Mouse (Mus musculus) retina, postnatal 1 day (tissue): Measurements from ENCODE around the gene Gm20388.
A peak's percentile ranks its signal among the peaks of the same experiment; 100 is the strongest.
"Not testable (repeated sequence)": the region's sequence is repeated elsewhere in the genome, so short reads cannot be mapped to it uniquely, and the experiment has no call there.

Experiments
- DNase-seq: peaks from one replicate; pipeline ENCODE4 v3.0.0-alpha.2; 2012

The Gm20388 gene

DNA sequence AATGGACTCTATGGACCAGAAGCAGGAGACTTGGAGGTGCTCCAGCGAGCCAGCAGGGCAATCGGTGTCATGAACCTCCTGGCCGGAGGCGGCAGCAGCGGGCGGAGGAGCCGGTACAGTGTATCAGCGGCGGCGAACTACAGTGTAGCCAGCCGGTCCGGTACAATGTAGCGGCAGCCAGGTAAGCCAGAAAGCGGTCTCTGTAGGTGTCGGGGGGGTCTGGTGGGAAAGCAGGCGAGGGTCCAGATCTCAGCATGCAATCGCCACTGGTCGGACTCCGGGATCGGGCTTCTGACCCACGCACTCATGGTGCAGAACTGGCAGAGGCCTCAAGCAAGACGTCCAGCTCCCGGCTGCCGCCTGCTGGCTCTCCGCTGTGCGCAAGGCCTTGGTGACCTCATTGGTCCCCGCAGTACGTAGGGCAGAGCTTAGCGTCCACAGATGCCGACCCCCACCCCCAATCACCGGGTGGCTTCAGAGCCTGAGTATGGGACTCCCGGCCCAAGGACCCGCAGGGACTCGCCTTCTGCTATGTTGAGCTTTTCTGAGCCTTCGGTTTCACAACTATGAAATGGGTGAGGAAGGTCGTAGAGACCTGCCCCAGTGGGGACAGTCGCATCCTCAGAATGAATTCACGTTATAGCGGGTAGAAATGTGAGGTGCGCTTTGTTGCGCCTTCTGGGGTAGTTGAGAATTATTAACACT lies 3532.4 kb downstream of the Gm20388 start:
- DNase-seq: peak; percentile 97

- DNase-seq: no peak
Measured at GRCm38 (mm10) chr8:123443576-123443921, 3532.9 kb downstream of the Gm20388 start.

GRCm38 (mm10) chr8:123444131-123444530 lies 3533.5 kb downstream of the Gm20388 start:
- no peak for DNase-seq

GRCm38 (mm10) chr8:123445981-123446380 lies 3535.3 kb downstream of the Gm20388 start:
- DNase-seq: no peak

DNA sequence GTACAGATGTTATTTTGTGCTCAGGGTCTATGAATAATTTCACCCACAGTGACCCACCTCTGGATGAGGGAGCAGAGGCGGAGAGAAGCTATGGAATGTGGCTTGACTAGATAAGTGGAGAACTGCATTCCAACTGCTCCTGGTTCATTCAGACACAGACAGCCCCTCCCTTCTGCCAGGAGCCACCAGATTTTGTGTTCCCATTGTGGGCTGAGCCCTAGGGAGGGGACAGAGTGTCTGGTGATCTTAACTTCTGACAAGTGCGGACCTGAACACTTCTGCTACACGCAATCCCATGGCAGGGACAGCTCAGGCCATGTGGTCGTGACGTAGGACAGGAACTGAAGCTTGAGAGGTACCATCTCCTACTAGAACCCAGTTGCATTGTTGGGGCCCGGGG lies 3536.2 kb downstream of the Gm20388 start:
- DNase-seq: no peak

DNA sequence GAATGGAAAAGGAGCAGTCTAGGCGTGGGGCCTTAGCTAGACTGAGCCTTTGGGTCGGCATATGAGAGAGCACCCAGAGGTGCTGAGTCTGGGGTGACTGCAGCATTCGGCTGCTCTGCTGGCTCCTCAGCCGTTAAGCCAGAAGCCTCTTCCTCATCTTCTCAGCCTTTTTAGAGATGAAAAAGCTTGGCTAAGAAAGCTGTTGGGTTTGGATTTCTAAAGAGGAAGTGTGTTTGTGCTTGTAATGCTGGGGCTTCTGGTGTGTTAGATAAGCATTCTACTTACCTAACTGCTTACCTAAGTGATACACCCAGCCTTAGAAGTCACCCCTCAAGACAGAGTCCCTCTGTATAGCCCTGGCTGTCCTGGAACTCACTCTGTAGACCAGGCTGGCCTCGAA lies 3540.1 kb downstream of the Gm20388 start:
- no peak for DNase-seq

GRCm38 (mm10) chr8:123451747-123452146 lies 3541.1 kb downstream of the Gm20388 start:
- not testable (repeated sequence) for DNase-seq

GRCm38 (mm10) chr8:123452149-123452548 lies 3541.5 kb downstream of the Gm20388 start:
- no peak for DNase-seq

GRCm38 (mm10) chr8:123453291-123453690 lies 3542.7 kb downstream of the Gm20388 start:
- DNase-seq: no peak

GRCm38 (mm10) chr8:123453951-123454350 lies 3543.3 kb downstream of the Gm20388 start:
- DNase-seq: no peak

DNA sequence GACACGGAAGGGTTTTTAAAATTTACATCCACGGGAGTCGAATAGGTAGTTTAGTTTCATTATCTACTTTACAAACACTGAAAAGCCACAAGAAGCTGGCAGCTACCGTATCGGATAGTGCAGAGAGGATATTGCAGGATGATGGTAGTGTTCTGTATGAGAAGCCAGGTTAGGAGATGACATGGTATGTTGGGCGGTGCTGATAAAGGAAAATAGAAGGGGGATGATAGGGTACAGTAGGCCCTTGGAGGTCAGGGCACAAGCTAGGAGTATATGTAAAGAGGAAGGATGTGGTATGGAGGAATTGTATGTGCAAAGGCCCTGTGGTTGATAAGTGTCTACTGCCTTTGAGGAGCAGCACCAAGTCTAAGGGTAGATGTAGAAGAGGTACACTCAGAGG lies 3543.9 kb downstream of the Gm20388 start:
- DNase-seq: no peak

GRCm38 (mm10) chr8:123463651-123464050 lies 3553.0 kb downstream of the Gm20388 start:
- DNase-seq: no peak

- no peak for DNase-seq
Measured at GRCm38 (mm10) chr8:123467476-123467875, 3556.8 kb downstream of the Gm20388 start.

DNA sequence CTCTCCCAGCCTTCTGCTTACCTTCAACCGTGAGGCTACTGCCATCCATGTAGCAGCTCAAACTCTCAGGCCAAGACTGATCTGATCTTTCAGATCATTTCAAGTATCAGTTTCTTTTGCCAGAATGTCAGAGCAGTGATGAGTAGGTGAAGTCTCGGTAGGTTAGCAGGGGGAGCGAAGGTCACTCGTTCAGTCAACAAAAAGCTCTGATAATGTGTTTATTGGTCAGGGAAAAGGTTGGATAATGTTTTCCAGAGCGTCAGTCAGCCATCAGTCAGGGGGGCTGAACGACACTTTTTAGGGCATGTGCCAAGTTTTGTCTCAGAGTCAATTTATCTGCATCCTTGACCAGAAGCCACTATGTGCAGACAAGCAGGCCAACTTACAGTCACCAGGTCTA lies 3562.3 kb downstream of the Gm20388 start:
- DNase-seq: not testable (repeated sequence)

- not testable (repeated sequence) for DNase-seq
Measured at GRCm38 (mm10) chr8:123474549-123474948, 3563.9 kb downstream of the Gm20388 start.

DNA sequence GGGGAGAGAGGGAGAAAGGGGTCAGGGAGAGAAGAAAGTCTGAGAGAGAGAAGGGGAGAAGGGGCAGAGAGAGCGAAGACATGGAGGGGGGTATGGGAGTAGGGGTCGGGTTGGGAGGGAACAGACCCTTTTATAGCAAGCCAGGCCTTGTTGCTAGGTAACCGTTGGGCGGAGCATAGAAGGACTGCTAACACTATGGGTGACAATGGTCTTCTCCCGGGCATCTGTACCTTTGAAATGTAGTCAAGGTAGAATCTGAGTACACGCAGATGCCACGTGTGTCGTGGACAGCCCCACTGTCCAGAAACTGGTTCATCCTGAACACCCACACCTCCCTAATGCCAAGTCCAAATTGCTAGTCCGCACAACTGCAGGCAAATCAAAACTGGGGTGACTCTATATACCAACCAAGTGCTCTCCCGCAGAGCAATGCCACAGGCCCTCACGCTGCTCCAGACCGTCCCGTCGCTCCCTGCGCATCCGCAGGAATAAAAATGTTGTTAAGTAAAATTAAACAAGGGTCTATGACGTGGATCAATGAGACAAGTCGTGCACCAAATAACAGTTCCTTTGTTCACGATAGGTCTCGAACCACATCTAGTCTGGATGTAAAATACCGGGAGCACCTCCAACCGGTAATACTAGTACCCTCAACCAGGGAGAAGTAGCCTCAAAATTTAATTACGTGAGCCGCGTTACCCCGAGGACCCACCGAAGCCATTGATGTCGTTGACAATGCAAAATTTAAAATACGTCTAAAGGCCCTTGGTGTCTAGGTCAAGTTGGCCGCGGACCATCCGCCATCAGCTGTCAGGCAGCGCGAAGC lies 3566.5 kb downstream of the Gm20388 start:
- peak; percentile 60 for DNase-seq

GRCm38 (mm10) chr8:123477737-123478258 lies 3567.2 kb downstream of the Gm20388 start, which contains the start of gene Afg3l1:
Gene Afg3l1 (plus strand): TSS chr8:123477903.
- DNase-seq: peak; percentile 94

DNA sequence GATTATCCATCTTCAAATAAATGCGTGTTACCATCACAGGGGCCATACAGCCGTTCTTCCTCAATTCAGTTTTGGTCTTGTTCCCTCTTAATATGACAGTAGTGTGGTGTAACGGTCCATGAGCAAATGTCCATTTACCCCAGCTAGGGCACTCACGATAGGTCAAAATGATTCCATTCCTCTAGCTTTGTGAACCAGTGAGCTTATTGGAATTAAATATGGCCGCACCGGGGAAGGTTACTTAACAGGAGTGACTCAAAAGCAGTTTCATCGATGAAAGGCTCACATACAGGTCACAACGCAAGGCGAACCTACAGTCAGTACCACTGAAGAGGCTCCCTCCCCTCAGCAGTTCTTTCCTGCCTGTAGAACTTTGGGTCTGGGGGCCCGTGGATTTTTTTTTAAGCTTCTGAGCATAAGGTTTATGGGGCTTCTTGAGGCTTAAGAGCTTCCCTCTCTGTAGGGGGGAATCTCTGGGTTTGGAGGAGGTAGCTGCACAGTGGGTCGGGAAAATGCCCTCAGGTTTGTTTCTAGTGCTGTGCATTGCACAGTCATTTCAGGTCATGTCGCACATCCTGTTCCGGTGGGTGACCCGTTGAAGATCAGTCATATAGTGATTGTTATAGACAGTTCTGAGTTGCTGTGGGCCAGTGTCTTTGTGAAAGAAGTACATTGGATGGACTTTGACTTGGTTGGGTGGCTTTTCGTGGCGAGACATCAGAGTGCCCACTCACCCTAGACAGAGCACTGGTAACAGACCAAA lies 3568.0 kb downstream of the Gm20388 start:
- DNase-seq: peak; percentile 41

DNA sequence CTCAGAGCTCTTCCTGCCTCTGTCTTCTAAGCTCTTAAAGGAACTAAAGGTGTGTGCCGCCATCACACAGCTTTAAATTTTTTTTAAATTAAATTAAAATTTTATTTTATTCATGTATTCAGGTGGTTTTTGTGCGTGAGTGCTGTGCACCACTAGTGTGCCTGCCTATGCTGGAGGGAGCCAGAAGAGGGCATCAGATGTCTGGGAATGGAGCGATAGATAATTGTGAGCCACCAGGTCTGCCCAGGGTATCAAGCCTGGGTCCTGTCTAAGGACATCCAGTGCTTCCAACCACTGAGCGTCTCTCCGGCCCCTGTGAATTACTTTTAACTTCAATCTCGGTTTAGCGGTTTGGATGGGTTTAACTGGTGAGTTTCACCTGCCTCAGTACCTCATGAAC lies 3572.0 kb downstream of the Gm20388 start:
- DNase-seq: peak; percentile 21

GRCm38 (mm10) chr8:123491280-123492075 lies 3580.8 kb downstream of the Gm20388 start:
- no peak for DNase-seq

DNA sequence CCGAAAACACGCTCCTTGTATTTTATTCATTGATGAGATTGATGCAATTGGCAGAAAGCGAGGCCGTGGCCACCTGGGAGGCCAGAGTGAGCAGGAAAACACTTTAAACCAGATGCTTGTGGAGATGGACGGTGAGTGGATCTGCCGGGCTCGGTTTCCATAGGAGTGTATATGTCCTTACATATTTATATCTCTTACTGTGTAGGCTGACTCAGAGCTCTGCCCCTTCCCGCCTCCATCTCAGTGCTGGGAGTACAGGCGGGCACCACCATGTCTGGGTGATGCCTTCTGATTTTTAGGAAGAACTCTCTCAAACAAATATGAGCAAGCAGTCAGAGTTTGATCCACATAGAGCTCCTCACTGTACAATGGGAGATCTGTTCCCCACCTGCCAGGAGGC lies 3582.3 kb downstream of the Gm20388 start:
- DNase-seq: no peak

GRCm38 (mm10) chr8:123497699-123498098 lies 3587.1 kb downstream of the Gm20388 start:
- DNase-seq: no peak
